Mouse (Mus musculus) T-cell, adult 2 months (primary cell): Measurements from ENCODE around the gene Gm10378.
"Not testable (repeated sequence)": the region's sequence is repeated elsewhere in the genome, so short reads cannot be mapped to it uniquely, and the experiment has no call there.

ENCODE experiments used
- DNase-seq: peaks from one replicate; pipeline ENCODE4 v3.0.0; 2022; ENCODE audit warnings: low spot score

Gm10378 gene

DNA sequence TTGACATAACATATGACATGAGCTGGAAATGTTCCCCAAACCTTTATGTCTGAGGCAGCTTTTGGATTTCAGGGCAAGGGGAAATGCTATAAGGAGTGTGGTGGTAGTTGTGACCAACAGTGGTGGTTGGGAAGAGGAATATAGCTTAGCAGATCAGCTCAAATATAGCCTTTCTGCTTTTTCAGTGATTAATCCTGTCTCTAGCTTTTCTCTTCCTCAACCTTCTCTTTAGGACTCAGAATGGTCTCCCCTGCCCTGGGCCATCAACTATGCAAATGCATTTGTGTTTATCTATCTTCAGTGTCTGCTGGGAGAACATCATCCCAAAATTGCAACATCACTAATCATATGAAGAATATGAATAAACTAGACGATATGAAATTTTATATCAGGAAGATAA lies at the start of gene Gm10378:
TSS of gene Gm10378 (plus strand) at position 301 of the 400 bp plus-strand sequence.
- DNase-seq: not testable (repeated sequence)

DNA sequence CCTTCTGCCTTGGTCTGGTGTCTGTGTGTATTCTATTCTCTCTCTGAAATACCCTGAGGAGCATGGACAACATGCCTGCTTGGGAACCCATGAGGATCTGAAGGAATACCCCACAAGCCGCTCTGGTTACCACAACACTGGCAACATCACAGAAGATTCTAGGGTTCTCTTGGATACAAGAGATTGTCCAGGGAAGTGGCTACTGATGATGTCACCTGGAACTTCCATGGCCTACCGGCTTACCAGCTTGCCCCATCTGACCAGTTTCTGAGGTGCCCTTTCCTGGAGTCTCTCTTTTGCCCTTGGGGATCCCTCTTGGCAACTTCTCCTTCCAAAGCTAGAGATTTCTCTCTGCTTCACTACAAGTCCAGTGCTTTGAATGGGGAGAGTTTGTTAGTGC lies 13.9 kb upstream of the Gm10378 start, which contains the start of gene Gm3633:
TSS of gene Gm3633 (minus strand) at position 101 of the 400 bp plus-strand sequence.
- not testable (repeated sequence) for DNase-seq
